Mouse (Mus musculus) MEL (cell line): Measurements from ENCODE around the gene Dvl2. TPM values are rescaled to one million over a fixed set of nuclear protein-coding genes. Genes with fewer than 3 reads are reported as not detected.

Source experiments
- DNase-seq: peaks from one replicate; pipeline ENCODE4 v3.0.0; 2011; ENCODE audit warnings: low read depth, low spot score
- H3K27ac ChIP-seq: 2 replicates; pipeline ENCODE4 v1.5.1; 2012; ENCODE audit warnings: low read depth, mild to moderate bottlenecking, control low read depth, low read length, moderate library complexity; ENCODE audit not compliant: control insufficient read depth
- H3K27me3 ChIP-seq, 2 experiments: fragments of 150-350 bp in 1 of 2; sonication (generic) in 1 of 2; 2 replicates each; pipeline ENCODE4 v1.6.1; 2012; ENCODE audit warnings: low read length in 2 of 2, mild to moderate bottlenecking in 2 of 2, improper control_type of control experiment in 1 of 2, moderate library complexity in 1 of 2; ENCODE audit not compliant: insufficient read depth in 2 of 2, control insufficient read depth in 1 of 2
- H3K36me3 ChIP-seq, 2 experiments: 2 replicates each; pipeline ENCODE4 v1.6.1; 2012 to 2014; ENCODE audit warnings: low read length in 2 of 2, improper control_type of control experiment in 1 of 2, inconsistent platforms in 1 of 2, mild to moderate bottlenecking in 1 of 2; ENCODE audit not compliant: insufficient read depth in 2 of 2, control insufficient read depth in 1 of 2
- H3K4me1 ChIP-seq, 2 experiments: fragments of 150-350 bp in 1 of 2; sonication (generic) in 1 of 2; 2 replicates each; pipeline ENCODE4 v1.6.1; 2012; ENCODE audit warnings: low read length in 2 of 2, improper control_type of control experiment in 1 of 2, mild to moderate bottlenecking in 1 of 2; ENCODE audit not compliant: insufficient read depth in 2 of 2, control insufficient read depth in 1 of 2
- H3K4me3 ChIP-seq, 2 experiments: fragments of 150-350 bp in 1 of 2; sonication (generic) in 1 of 2; 2 replicates each; pipeline ENCODE4 v1.5.1; 2012; ENCODE audit warnings: low read depth in 2 of 2, low read length in 2 of 2, mild to moderate bottlenecking in 2 of 2, moderate library complexity in 2 of 2, control low read depth in 1 of 2, improper control_type of control experiment in 1 of 2; ENCODE audit not compliant: control insufficient read depth in 1 of 2, insufficient read depth in 1 of 2
- H3K79me2 ChIP-seq: 2 replicates; pipeline ENCODE4 v1.6.1; 2012; ENCODE audit warnings: mild to moderate bottlenecking, low read length, moderate library complexity; ENCODE audit not compliant: control insufficient read depth, poor library complexity, insufficient read depth
- H3K9ac ChIP-seq: 2 replicates; pipeline ENCODE4 v1.6.1; 2012; ENCODE audit warnings: low read depth, mild to moderate bottlenecking, control low read depth, low read length, moderate library complexity; ENCODE audit not compliant: control insufficient read depth, poor library complexity, severe bottlenecking
- H3K9me3 ChIP-seq: fragments of 150-350 bp; sonication (generic); replicated peaks from 2 replicates; pipeline ENCODE4 v1.6.1; 2012; ENCODE audit warnings: mild to moderate bottlenecking, low read length, improper control_type of control experiment, moderate library complexity; ENCODE audit not compliant: insufficient read depth
- BHLHE40 ChIP-seq: IDR thresholded peaks from 2 replicates; pipeline ENCODE4 v1.6.1; 2012; ENCODE audit warnings: low read depth, mild to moderate bottlenecking, inconsistent platforms, low read length, improper control_type of control experiment, borderline replicate concordance
- ELF1 ChIP-seq: IDR thresholded peaks from 2 replicates; pipeline ENCODE4 v1.6.1; 2014; ENCODE audit warnings: low read depth, mild to moderate bottlenecking, inconsistent platforms, low read length, improper control_type of control experiment, moderate library complexity
- GABPA ChIP-seq: IDR thresholded peaks from 2 replicates; pipeline ENCODE4 v1.6.1; 2012; ENCODE audit warnings: low read depth, mild to moderate bottlenecking, inconsistent platforms, low read length, improper control_type of control experiment, moderate library complexity
- KAT2A ChIP-seq: conservative IDR thresholded peaks from 2 replicates; pipeline ENCODE4 v1.6.1; 2012; ENCODE audit warnings: low read depth, low read length, improper control_type of control experiment, inconsistent platforms
- MAFK ChIP-seq: IDR thresholded peaks from 2 replicates; pipeline ENCODE4 v1.6.1; 2011; ENCODE audit warnings: low read depth, mild to moderate bottlenecking, low read length, improper control_type of control experiment, borderline replicate concordance
- MXI1 ChIP-seq: IDR thresholded peaks from 2 replicates; pipeline ENCODE4 v1.6.1; 2011; ENCODE audit warnings: mild to moderate bottlenecking, low read depth, low read length, improper control_type of control experiment
- MYB ChIP-seq: IDR thresholded peaks from 2 replicates; pipeline ENCODE4 v1.6.1; 2011; ENCODE audit warnings: mild to moderate bottlenecking, low read depth, low read length, improper control_type of control experiment
- POLR2AphosphoS2 ChIP-seq: IDR thresholded peaks from 2 replicates; pipeline ENCODE4 v1.6.1; 2011; ENCODE audit warnings: low read length, improper control_type of control experiment
- RAD21 ChIP-seq: IDR thresholded peaks from 2 replicates; pipeline ENCODE4 v1.6.1; 2011; ENCODE audit warnings: mild to moderate bottlenecking, low read depth, low read length, improper control_type of control experiment
- SIN3A ChIP-seq: IDR thresholded peaks from 2 replicates; pipeline ENCODE4 v1.6.1; 2012; ENCODE audit warnings: low read length, improper control_type of control experiment, inconsistent platforms
- SMC3 ChIP-seq: IDR thresholded peaks from 2 replicates; pipeline ENCODE4 v1.6.1; 2011; ENCODE audit warnings: low read depth, low read length, improper control_type of control experiment
- TCF12 ChIP-seq: IDR thresholded peaks from 2 replicates; pipeline ENCODE4 v1.6.1; 2014; ENCODE audit warnings: low read depth, mild to moderate bottlenecking, inconsistent platforms, low read length, improper control_type of control experiment, moderate library complexity
- ZC3H11A ChIP-seq: IDR thresholded peaks from 2 replicates; pipeline ENCODE4 v1.6.1; 2012; ENCODE audit warnings: low read depth, mild to moderate bottlenecking, inconsistent platforms, low read length, improper control_type of control experiment
- ZKSCAN1 ChIP-seq: IDR thresholded peaks from 2 replicates; pipeline ENCODE4 v1.6.1; 2012; ENCODE audit warnings: low read depth, mild to moderate bottlenecking, inconsistent platforms, low read length, improper control_type of control experiment, moderate library complexity
- ZMIZ1 ChIP-seq: IDR thresholded peaks from 2 replicates; pipeline ENCODE4 v1.6.1; 2012; ENCODE audit warnings: low read depth, mild to moderate bottlenecking, inconsistent platforms, low read length, improper control_type of control experiment, moderate library complexity
- polyA plus RNA-seq, 2 experiments: library from polyadenylated mRNA; stranded (reverse) in 1 of 2; unstranded in 1 of 2; fragments of >175 nt in 1 of 2; fragments of >200 nt in 1 of 2; gene quantifications; 2 replicates each; pipeline versions ENCODE4 v1.2.1 to v1.2.4; 2012; ENCODE audit warnings: low replicate concordance in 2 of 2, low read depth in 1 of 2; ENCODE audit not compliant: insufficient read length in 2 of 2, insufficient read depth in 1 of 2, missing spikeins in 1 of 2
- total RNA-seq: library from RNA; depleted of rRNA; stranded (reverse); fragments of 300-350 nt; gene quantifications from 2 replicates; pipeline ENCODE4 v1.2.3, GENCODE M21; 2012

Gene Dvl2
- total and polyA plus RNA-seq, 3 experiments = 38.5 to 40.1 TPM; not detected in 1

DNA sequence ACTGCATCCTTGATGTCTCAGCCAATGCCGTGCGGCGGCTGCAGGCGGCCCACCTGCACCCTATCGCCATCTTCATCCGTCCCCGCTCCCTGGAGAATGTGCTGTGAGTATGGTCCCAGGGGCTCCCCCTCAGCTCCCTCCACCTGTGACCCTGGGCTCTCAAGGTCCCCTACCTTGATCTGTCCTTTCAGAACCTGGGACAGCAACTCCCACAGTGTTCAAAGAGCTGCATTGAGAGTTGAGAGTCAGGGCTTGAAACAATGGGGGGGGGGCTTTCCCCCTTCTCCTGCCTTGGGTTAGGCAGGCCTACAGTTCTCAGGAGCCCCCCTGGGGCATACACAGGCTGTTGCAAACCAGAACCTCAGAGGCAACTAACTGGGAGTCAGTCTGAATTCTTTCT, 43.3 kb downstream of the Dvl2 start:
- Histone ChIP-seq H3K9ac (no peak overlapping the region), H3K4me1 (no peaks in the 10 kb centered on the region), H3K79me2 (no peaks in the 10 kb centered on the region), H3K27me3 (no peaks in the 10 kb centered on the region), H3K9me3 (no peaks in the 10 kb centered on the region), H3K27ac (no peak overlapping the region), H3K36me3 (no peaks in the 10 kb centered on the region), H3K4me3 (no peak overlapping the region)
- no peak for TF ChIP-seq MYB
- TF ChIP-seq KAT2A = no peak
- no peak for TF ChIP-seq RAD21
- no peak for TF ChIP-seq ZMIZ1
- no peak for TF ChIP-seq POLR2AphosphoS2
- no peak for TF ChIP-seq ZKSCAN1
- DNase-seq = no peak

DNA sequence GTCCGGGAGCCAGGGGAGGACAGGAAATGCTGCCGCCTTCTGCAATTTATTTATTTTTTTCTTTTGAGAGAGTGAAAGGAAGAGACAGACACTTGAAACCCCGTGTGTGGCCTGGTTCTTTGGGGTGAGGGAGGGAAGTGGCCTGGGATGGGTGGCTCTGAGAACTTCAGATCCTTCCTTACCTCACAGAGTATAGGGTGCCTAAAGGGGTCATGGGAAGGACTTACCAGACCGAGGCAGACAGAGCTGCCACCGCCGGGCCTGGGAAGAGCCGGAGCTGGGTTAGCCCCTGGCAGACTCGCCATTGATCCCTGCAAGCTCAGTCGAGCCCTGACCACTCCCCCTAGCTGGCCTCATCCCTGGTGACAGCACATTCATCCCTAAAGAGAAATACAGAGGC, 45.0 kb downstream of the Dvl2 start:
- no peak for DNase-seq
- Histone ChIP-seq H3K79me2 (no peaks in the 10 kb centered on the region), H3K27me3 (no peaks in the 10 kb centered on the region), H3K27ac (no peak overlapping the region), H3K4me1 (no peaks in the 10 kb centered on the region), H3K36me3 (no peaks in the 10 kb centered on the region), H3K9me3 (no peaks in the 10 kb centered on the region), H3K9ac (no peak overlapping the region), H3K4me3 (no peak overlapping the region)
- no peak for TF ChIP-seq ZMIZ1
- no peak for TF ChIP-seq MYB
- TF ChIP-seq RAD21 = no peak
- TF ChIP-seq BHLHE40 = no peak
- no peak for TF ChIP-seq SMC3
- no peak for TF ChIP-seq ZC3H11A
- TF ChIP-seq ELF1 = no peak
- no peak for TF ChIP-seq SIN3A
- TF ChIP-seq KAT2A = no peak
- no peak for TF ChIP-seq MAFK
- no peak for TF ChIP-seq MXI1
- no peak for TF ChIP-seq TCF12
- no peak for TF ChIP-seq GABPA

- Histone ChIP-seq H3K9me3 (no peaks in the 10 kb centered on the region), H3K27ac (no peak overlapping the region), H3K79me2 (no peaks in the 10 kb centered on the region), H3K27me3 (no peaks in the 10 kb centered on the region; a peak in 1 of 4 replicates), H3K4me3 (no peak overlapping the region), H3K9ac (no peak overlapping the region), H3K4me1 (no peaks in the 10 kb centered on the region), H3K36me3 (no peaks in the 10 kb centered on the region)
- TF ChIP-seq MAFK = no peak
- no peak for TF ChIP-seq ZKSCAN1
- TF ChIP-seq MYB = no peak
- no peak for TF ChIP-seq GABPA
- no peak for DNase-seq
These were observed 49.0 kb downstream of the Dvl2 start for GRCm38 (mm10) chr11:70049366-70049765.
